Mouse (Mus musculus) embryonic facial prominence, embryonic 14.5 days (tissue): ENCODE measurements around the gene Anxa9. TPM values are rescaled to one million over a fixed set of nuclear protein-coding genes. Genes with fewer than 3 reads are reported as not detected.
"Not testable (repeated sequence)": the region's sequence is repeated elsewhere in the genome, so short reads cannot be mapped to it uniquely, and the experiment has no call there.

ENCODE experiments used
- ATAC-seq: fragments of 200-750 bp; cut with Nextera tagmentation; 2 replicates; pipeline ENCODE4 v1.8.0; 2017; ENCODE audit warnings: low read depth, moderate number of reproducible peaks, moderate TSS enrichment
- DNase-seq: peaks from one replicate; pipeline ENCODE4 v3.0.0-alpha.2; 2015; ENCODE audit warnings: low spot score
- H3K27ac ChIP-seq: fragments of 300-500 bp; sonication (generic); replicated peaks from 2 replicates; pipeline ENCODE4 v1.5.1; 2014; ENCODE audit warnings: low read depth, mild to moderate bottlenecking, low read length, moderate library complexity
- H3K27me3 ChIP-seq: fragments of 300-500 bp; sonication (generic); replicated peaks from 2 replicates; pipeline ENCODE4 v1.6.1; 2014; ENCODE audit warnings: low read length; ENCODE audit not compliant: control insufficient read depth, insufficient read depth
- H3K36me3 ChIP-seq: fragments of 300-500 bp; sonication (generic); 2 replicates; pipeline ENCODE4 v1.6.1; 2014; ENCODE audit warnings: low read length, mixed read lengths; ENCODE audit not compliant: control insufficient read depth, insufficient read depth
- H3K4me1 ChIP-seq: fragments of 300-500 bp; sonication (generic); 2 replicates; pipeline ENCODE4 v1.6.1; 2014; ENCODE audit warnings: antibody characterized with exemption, low read length; ENCODE audit not compliant: control insufficient read depth, insufficient read depth
- H3K4me2 ChIP-seq: fragments of 300-500 bp; sonication (generic); 2 replicates; pipeline ENCODE4 v1.6.1; 2014; ENCODE audit warnings: low read depth, mild to moderate bottlenecking, low read length, moderate library complexity, mixed read lengths
- H3K4me3 ChIP-seq: fragments of 300-500 bp; sonication (generic); 2 replicates; pipeline ENCODE4 v1.5.1; 2014; ENCODE audit warnings: low read depth, mild to moderate bottlenecking, low read length
- H3K9ac ChIP-seq: fragments of 300-500 bp; sonication (generic); 2 replicates; pipeline ENCODE4 v1.6.1; 2014; ENCODE audit warnings: low read depth, mild to moderate bottlenecking, low read length, moderate library complexity, mixed read lengths
- H3K9me3 ChIP-seq: fragments of 300-500 bp; sonication (generic); 2 replicates; pipeline ENCODE4 v1.6.1; 2016; ENCODE audit warnings: low read length; ENCODE audit not compliant: control insufficient read depth
- WGBS: fragments of 180-500 bp; shearing (Covaris S2); extraction: QIAGEN DNeasy Blood & Tissue Kit; methylation state at CpG from one replicate; pipeline ENCODE4 v1.1.7; 2014; 5-methylcytosine and 5-hydroxymethylcytosine counted together
- polyA plus RNA-seq: library from polyadenylated mRNA; unstranded; fragments of >200 nt; fragmentation: Nextera tagmentation; extraction: Ambion mirVana; gene quantifications from 2 replicates; pipeline ENCODE4 v1.2.1, GENCODE M21; 2014

Anxa9 gene
- polyA plus RNA-seq: 2.8 TPM in 2 replicates

GRCm38 (mm10) chr3:95307100-95307499 is at the start of gene Anxa9:
TSS of gene Anxa9 (minus strand) at chr3:95307176.
- Histone ChIP-seq H3K27ac (no peak within 1 kb of the TSS; the same call in 1 of the 2 replicates), H3K4me3 (no peak within 1 kb of the TSS), H3K9ac (no peak within 1 kb of the TSS), H3K4me1 (no peaks in the 10 kb centered on the region), H3K36me3 (no peaks in the 10 kb centered on the region), H3K4me2 (no peak within 1 kb of the TSS), H3K27me3 (no peaks in the 10 kb centered on the region), H3K9me3 (no peaks in the 10 kb centered on the region)
- ATAC-seq (no peak), DNase-seq (no peak)
- 59% methylated on average over 7 of the region's 7 CpGs for WGBS

- DNase-seq, H3K27ac ChIP-seq, H3K27me3 ChIP-seq, H3K4me1 ChIP-seq, ATAC-seq, H3K9me3 ChIP-seq: not testable (repeated sequence)
- 20% methylated on average over 4 of the region's 19 CpGs for WGBS
- Histone ChIP-seq H3K4me2 (peak overlapping the region; percentile 46), H3K4me3 (peak overlapping the region; percentile 47), H3K36me3 (peaks cover 28% of the 10 kb centered on the region), H3K9ac (peak overlapping the region; percentile 69; the same call in 1 of the 2 replicates)
Observed at GRCm38 (mm10) chr3:95355911-95356544, 49.1 kb upstream of the Anxa9 start.

- no peaks in the 10 kb centered on the region for H3K4me1 ChIP-seq
- no peak overlapping the region for H3K27ac ChIP-seq
- ATAC-seq (0 out of 2 replicates have a peak, but pooled peaks have one; percentile 15), DNase-seq (peak; percentile 30)
- no peak overlapping the region for H3K4me3 ChIP-seq
- H3K36me3 ChIP-seq: peaks cover 85% of the 10 kb centered on the region
- H3K4me2 ChIP-seq: no peak overlapping the region
- H3K9me3 ChIP-seq: peaks cover 3% of the 10 kb centered on the region; the same call in 1 of the 2 replicates
- H3K9ac ChIP-seq: no peak overlapping the region
- H3K27me3 ChIP-seq: no peaks in the 10 kb centered on the region
Observed at GRCm38 (mm10) chr3:95349491-95349890, 42.5 kb upstream of the Anxa9 start.

GRCm38 (mm10) chr3:95348343-95348742 is 41.4 kb upstream of the Anxa9 start:
- H3K4me2 ChIP-seq, H3K27ac ChIP-seq, DNase-seq, H3K9ac ChIP-seq, H3K4me3 ChIP-seq, H3K4me1 ChIP-seq, H3K9me3 ChIP-seq, ATAC-seq, H3K27me3 ChIP-seq: not testable (repeated sequence)
- WGBS: 89% methylated on average over 5 of the region's 5 CpGs
- H3K36me3 ChIP-seq: peaks cover 84% of the 10 kb centered on the region

GRCm38 (mm10) chr3:95346454-95346853 is 39.5 kb upstream of the Anxa9 start:
- Histone ChIP-seq H3K27ac (no peak overlapping the region), H3K4me1 (no peaks in the 10 kb centered on the region), H3K4me3 (no peak overlapping the region), H3K36me3 (peaks cover 86% of the 10 kb centered on the region), H3K27me3 (no peaks in the 10 kb centered on the region), H3K9me3 (peaks cover 3% of the 10 kb centered on the region; the same call in 1 of the 2 replicates), H3K9ac (no peak overlapping the region), H3K4me2 (no peak overlapping the region)
- no peak for ATAC-seq
- no peak for DNase-seq
- 93% methylated on average over 7 of the region's 7 CpGs for WGBS

GRCm38 (mm10) chr3:95343356-95344000 is 36.5 kb upstream of the Anxa9 start:
- H3K9me3 ChIP-seq, H3K9ac ChIP-seq, H3K27me3 ChIP-seq, H3K4me3 ChIP-seq, DNase-seq, H3K4me1 ChIP-seq, H3K27ac ChIP-seq, H3K4me2 ChIP-seq, ATAC-seq: not testable (repeated sequence)
- peaks cover 92% of the 10 kb centered on the region for H3K36me3 ChIP-seq
- WGBS: 91% methylated on average over 9 of the region's 9 CpGs

GRCm38 (mm10) chr3:95338251-95338650 is 31.3 kb upstream of the Anxa9 start:
- no peak overlapping the region for H3K4me3 ChIP-seq
- no peak overlapping the region for H3K4me2 ChIP-seq
- no peak overlapping the region for H3K9ac ChIP-seq
- H3K27me3 ChIP-seq: no peaks in the 10 kb centered on the region
- H3K27ac ChIP-seq: no peak overlapping the region
- H3K9me3 ChIP-seq: no peaks in the 10 kb centered on the region
- no peak for ATAC-seq
- peaks cover 99% of the 10 kb centered on the region for H3K36me3 ChIP-seq
- 92% methylated on average over 4 of the region's 4 CpGs for WGBS
- DNase-seq: no peak
- no peaks in the 10 kb centered on the region for H3K4me1 ChIP-seq

- no peak overlapping the region for H3K4me2 ChIP-seq
- no peak overlapping the region for H3K27ac ChIP-seq
- no peaks in the 10 kb centered on the region for H3K27me3 ChIP-seq
- H3K4me3 ChIP-seq: no peak overlapping the region
- WGBS: 96% methylated on average over 4 of the region's 4 CpGs
- peaks cover 99% of the 10 kb centered on the region for H3K36me3 ChIP-seq
- H3K9me3 ChIP-seq: no peaks in the 10 kb centered on the region
- DNase-seq (no peak), ATAC-seq (no peak)
- no peaks in the 10 kb centered on the region for H3K4me1 ChIP-seq
- no peak overlapping the region for H3K9ac ChIP-seq
Observed at GRCm38 (mm10) chr3:95337345-95337744, 30.4 kb upstream of the Anxa9 start.

GRCm38 (mm10) chr3:95331528-95331927 is 24.6 kb upstream of the Anxa9 start:
- Histone ChIP-seq H3K4me1 (no peaks in the 10 kb centered on the region), H3K4me3 (no peak overlapping the region), H3K9ac (no peak overlapping the region), H3K27me3 (no peaks in the 10 kb centered on the region), H3K27ac (no peak overlapping the region), H3K36me3 (peaks cover 97% of the 10 kb centered on the region), H3K4me2 (no peak overlapping the region), H3K9me3 (no peaks in the 10 kb centered on the region)
- DNase-seq (no peak), ATAC-seq (no peak)
- WGBS: no CpG with 5 or more reads among the region's 1 CpGs
